Mouse (Mus musculus): ENCODE results near the gene Zwilch. TPM values are rescaled to one million over a fixed set of nuclear protein-coding genes. Genes with fewer than 3 reads are reported as not detected.

The Zwilch gene
- 1 to 10 TPM; 1.0 to 2.8 TPM for total RNA-seq (2023)

DNA sequence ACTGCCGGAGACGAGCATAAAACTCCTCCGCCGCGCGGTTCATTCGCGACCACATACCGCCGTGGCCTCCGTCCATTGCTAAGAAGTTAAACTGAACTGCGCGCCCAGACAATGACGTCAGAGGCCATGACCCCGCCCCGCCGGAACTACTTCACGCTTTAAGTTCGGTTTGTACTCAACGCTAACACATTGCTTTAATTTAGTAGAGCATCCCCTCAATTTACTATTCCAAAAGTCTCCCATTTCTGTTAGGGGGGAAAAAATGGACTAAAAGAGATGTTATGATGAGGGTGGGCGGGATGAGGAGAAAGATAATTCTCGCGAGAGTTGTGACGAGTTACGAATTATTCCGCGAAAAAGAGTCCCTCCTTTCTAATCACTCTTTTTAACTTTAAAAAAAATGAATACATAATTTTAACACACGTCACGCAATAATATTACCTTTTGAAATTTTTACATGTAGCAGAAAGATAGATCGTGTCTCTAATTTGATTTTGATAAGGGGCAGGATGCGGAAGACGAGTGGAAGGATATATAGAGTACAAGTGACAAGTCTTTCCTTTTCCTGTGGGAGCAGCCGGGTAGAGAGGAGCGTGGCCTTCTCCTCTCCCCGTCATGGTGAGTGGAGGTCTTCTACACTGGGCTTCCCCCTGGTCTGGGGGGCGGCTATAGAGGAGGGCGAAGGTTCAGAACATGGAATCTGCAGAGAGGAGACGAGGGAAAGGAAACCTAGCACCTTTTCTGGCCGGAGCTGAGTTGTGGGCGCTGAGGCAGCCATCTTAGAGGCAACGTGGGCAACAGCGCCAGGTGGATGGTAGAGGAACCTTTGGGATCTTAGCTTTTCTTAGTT is at the start of gene Zwilch, which contains the start of gene Rpl4:
Gene Zwilch, minus strand, starts transcription at position 289 of the 850 bp plus-strand sequence.
Gene Rpl4, plus strand, starts transcription at position 560 of the 850 bp plus-strand sequence.

DNA sequence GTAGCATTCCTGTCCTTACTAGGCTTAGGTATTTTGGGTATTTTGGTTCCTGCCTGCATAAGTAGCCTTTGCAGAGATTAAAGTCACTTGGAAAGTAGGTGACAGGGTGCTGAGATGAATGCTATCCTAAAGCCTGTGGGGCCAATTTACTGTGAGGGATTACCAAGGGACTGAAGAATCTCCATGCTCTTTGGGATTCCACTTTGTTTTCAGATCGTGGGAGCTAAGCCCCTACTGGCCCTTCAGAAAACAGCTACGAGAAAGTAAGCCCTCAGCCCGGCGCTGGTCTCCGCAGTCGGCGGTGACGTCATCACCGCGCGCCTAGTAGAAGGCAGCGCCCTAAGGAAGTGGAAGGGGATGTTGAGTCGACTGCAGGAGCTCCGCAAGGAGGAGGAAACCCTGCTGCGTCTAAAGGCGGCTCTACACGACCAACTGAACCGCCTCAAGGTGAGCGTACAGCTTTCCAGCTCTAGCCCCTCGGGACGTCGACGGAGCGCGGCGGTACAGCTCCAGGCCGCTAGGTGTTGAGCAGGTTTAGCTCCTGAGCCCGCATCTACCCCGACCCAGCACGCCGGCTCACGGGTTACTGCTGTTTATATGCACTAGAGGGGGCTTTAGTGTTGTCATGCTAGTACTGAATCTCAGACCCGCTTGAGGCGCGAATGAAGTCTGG is 6.2 kb upstream of the Zwilch start, which contains the start of gene Snapc5:
Gene Snapc5, plus strand, starts transcription at position 301 of the 673 bp plus-strand sequence.

DNA sequence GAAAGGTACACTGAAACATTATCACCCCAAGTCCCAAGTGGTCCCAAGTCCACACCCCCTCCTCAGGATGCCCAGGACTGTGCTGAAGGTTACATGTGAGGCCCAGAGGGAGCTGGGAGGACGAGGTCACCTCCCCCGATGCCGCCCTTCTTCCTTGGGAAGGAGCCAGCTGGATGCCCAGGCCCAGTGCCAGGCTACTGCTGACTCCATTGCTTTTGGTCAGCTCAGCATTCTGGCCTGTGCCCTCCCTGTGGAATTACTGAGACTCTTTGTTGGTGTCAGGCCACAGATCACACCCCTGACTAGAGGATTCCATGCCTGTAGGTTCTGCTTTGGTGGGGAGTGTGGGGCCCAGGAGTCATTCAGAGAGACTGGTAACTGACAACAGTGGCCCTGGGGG is 56.0 kb downstream of the Zwilch start, which contains the start of gene Lctl:
Gene Lctl, plus strand, starts transcription at position 272 of the 400 bp plus-strand sequence.

Other genes starting within 250 kb of the Zwilch start
- gene Smad6, start 151.0 kb downstream of the Zwilch start, total RNA-seq (2023), result 1 to 10 TPM; 4.2 to 4.6 TPM
- not detected for gene Lctl, start 56.0 kb downstream of the Zwilch start, total RNA-seq (2023)
- 1,000 to 10,000 TPM; 1,059 to 1,121 TPM for gene Rpl4, start 271 bp upstream of the Zwilch start, total RNA-seq (2023)
- gene Snapc5, start 6.2 kb upstream of the Zwilch start, total RNA-seq (2023), result 10 to 100 TPM; 30.2 to 33.2 TPM
- 1 to 10 TPM in 1 of 2 experiments, under 1 TPM in 1; 0.85 to 1.1 TPM for gene Uchl4, start 62.1 kb upstream of the Zwilch start, total RNA-seq (2023)
- 100 to 1,000 TPM; 128 to 144 TPM for gene Map2k1, start 80.5 kb upstream of the Zwilch start, total RNA-seq (2023)
- gene Tipin, start 108.5 kb upstream of the Zwilch start, total RNA-seq (2023), result 1 to 10 TPM; 7.6 to 9.4 TPM
- gene Dis3l, start 168.2 kb upstream of the Zwilch start, total RNA-seq (2023), result 10 to 100 TPM; 19.8 to 21.5 TPM
- gene Megf11, start 212.5 kb upstream of the Zwilch start, total RNA-seq (2023), result not detected